Mouse (Mus musculus): Measurements from ENCODE around the gene Acot2.
A peak's percentile ranks its signal among the peaks of the same experiment; 100 is the strongest.
"Not testable (repeated sequence)": the region's sequence is repeated elsewhere in the genome, so short reads cannot be mapped to it uniquely, and the experiment has no call there.

Acot2 gene

DNA sequence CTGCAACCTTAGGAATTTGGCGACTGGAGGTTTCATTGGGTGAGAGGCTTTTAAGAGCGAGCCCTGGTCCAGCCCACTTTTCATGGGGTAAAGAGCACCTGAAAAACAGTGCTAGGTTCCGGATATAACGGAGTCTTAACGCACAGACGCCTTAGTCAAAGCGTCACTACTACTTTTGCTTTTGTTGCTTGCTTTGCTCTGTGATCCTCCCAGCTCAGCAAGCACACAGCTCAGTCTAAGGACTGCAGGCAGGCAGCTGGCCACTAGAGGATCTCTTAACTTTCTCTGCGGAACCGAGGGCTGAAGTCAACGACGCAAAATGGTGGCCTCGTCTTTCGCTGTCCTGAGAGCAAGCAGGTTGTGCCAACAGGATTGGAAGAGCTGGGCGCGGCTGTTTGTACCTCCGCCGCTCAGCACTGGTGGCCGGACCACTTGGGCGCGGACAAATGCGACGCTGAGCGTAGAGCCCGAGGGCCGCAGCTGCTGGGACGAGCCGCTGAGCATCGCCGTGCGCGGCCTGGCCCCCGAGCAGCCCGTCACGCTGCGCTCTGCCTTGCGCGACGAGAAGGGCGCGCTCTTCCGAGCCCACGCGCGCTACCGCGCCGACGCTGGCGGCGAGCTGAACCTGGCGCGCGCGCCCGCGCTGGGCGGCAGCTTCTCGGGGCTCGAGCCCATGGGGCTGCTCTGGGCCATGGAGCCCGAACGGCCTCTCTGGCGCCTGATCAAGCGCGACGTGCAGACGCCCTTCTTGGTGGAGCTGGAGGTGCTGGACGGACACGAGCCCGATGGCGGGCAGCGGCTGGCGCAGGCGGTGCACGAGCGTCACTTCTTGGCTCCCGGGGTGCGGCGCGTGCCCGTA lies at the start of gene Acot2:
Acot2 (plus strand) TSS at position 279 of the 859 bp plus-strand sequence.
- peak; percentile 92 for DNase-seq (ENCODE audit: low spot score)

DNA sequence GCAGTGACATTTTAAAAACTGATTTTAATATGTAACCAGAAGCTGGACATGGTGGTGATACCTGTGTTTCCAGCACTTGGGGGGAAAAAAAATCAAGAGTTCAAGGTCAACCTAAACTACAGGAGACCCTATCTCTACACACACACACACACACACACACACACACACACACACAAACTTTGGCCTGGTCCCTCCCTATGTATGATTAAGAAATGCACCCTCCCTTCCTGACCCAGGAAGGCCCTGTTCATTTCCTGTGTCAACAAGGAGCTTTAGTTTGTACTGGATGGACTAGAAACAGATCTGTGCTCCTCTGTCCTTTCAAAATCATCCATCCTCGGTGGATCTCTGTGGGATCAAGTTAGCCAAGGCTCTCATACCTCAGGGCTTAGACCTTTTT lies 49.1 kb upstream of the Acot2 start:
- DNase-seq (ENCODE audit: low spot score): not testable (repeated sequence)

DNA sequence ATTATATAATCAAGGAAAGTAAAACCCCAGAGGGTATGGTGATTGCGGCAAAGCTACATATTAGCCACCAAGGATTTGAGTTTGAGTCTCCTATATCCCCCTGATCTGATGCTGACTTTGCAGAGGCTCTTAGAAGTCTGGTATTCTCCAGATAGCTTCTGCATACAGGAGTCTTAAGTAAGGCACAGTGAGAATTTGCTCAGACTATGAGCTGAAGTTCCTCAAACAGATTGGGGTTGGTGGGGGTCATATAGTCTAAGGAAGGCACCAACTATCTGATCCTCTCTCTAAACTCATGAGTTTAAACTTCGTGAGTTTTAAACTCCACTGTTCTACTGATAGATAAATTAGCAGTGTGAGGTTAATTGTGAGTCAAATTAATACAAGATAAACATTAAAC lies 48.3 kb upstream of the Acot2 start:
- DNase-seq (ENCODE audit: low spot score): no peak

DNA sequence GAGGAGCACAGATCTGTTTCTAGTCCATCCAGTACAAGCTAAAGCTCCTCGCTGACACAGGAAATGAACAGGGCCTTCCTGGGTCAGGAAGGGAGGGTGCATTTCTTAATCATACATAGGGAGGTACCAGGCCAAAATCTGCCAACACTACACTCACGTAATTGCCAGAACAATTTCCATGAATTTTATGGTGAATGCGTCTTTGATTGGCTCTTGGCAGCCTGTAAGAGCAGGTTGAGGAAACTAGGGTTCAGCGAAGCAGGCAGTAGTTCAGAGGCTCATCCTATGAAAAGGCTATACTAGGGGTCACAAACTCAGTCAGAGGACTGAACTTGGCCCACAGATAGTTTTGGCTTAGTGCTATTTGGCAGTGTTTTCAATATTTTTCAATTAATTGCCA lies 47.6 kb upstream of the Acot2 start:
- no peak for DNase-seq (ENCODE audit: low spot score)

DNA sequence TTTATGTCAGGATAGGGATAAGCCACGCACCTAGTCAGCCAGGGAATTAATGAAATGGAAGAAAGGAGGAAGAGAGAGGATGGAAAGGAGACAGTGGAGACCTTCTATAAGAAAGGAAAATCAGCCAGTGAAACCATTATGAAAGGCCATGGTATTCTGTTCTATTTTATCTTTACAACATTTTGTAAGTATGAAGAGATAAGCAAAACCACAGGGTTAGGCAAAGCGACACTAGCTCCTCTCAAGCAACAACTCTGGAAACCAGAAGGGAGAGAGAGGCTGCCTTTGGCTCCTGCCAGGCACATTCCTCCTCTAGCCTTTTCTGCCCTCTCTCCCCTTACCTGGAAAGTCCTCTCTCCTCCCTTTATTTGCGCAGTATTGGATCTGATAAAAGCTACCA lies 45.7 kb upstream of the Acot2 start:
- no peak for DNase-seq (ENCODE audit: low spot score)

DNA sequence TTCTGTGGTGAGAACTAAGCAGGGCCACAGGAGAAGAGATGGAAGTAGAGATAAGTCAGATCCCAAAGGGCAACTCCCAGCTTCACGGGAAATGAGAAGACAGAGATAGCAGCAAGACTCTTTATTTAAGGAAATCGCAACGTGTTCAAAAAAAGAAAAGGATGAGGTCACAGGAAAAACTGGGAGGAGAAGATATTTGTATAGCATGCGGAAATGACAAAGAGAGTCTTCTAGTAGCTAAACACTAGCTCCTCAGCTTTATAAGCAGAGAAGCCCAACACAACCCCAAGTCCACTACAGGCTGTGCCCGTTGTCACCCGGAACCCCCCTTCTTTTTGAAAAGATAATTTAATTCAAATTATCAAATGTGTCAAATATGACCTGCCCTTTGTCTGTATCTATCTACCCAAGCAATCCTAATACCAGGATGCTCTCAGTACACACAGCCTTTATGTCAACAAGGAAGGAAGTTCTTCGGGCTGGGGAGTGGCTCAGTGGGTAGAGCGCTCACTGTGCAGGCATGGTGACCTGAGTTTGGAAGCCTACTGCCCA lies 40.3 kb upstream of the Acot2 start:
- DNase-seq (ENCODE audit: low spot score): no peak

DNA sequence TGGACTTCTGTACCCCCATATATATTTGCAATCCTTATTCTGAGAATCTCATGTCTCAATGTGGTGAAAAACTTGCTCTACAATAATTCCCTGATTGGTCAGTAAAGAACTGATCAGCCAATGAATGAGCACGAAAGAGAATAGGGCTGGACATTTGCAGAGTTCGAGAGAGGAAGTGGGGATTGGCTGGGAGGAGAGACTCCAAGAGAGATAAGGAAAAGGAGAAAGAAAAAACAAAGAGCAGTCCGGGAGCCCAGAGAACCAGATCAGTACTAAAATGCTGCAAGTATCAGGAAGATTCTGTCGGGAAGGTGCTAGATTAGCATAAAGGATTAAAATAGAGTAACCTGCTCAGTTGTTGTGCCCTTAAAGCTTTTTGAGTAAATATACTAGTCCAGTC lies 38.6 kb upstream of the Acot2 start:
- no peak for DNase-seq (ENCODE audit: low spot score)

DNA sequence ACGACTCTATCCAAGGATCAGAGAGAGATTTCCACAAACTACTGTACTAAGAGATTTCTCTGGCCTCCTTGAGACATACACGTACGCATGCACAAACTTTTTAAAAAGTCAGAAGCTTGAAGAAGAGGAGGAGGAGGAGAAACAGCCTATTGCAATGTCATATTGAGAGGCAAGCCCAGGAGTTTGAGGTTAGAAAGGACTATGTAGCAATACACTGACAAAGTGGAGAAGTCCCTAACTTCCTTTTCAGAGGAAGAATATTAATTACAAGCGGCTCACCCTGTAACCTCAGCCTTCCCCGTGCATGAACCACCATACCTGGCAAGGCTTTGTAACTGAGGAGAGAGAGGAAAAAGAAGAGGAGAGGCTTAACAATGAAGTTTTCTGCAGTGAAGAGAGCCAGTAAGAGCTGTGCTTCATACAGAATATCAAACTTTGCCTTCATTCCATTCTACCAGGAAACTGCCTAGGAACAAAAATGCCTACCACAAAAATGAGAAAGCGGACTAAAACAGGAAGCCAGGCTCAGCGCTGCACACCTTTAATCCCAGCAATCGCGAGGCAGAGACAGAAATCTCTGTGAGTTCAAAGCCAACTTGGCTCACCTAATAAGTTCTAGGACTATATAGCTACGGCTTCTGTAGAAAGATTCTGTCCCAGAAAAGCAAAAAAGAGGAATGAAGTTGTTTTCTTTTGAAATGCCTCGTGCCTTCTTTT lies 37.7 kb upstream of the Acot2 start:
- DNase-seq (ENCODE audit: low spot score): no peak

DNA sequence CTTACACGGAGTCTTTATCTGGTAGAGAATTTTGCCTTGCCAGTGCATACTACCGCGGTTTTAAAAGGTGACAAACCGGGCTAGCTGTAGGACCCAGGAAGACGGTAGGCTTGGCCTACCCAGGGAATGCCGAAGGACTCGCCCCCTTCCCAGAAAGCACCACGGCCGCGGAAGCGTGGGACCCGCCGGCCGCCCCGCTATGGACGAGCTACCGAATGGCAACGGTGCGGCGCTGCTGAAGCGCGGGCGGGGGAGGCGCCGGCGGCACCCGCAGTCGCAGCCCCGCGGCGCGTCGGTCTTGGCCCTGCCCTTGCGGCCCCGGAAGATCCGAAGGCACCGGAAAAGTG lies 37.2 kb upstream of the Acot2 start, which contains the start of gene Riox1:
Riox1 (plus strand) TSS at position 116 of the 347 bp plus-strand sequence.
- DNase-seq (ENCODE audit: low spot score): peak; percentile 83

DNA sequence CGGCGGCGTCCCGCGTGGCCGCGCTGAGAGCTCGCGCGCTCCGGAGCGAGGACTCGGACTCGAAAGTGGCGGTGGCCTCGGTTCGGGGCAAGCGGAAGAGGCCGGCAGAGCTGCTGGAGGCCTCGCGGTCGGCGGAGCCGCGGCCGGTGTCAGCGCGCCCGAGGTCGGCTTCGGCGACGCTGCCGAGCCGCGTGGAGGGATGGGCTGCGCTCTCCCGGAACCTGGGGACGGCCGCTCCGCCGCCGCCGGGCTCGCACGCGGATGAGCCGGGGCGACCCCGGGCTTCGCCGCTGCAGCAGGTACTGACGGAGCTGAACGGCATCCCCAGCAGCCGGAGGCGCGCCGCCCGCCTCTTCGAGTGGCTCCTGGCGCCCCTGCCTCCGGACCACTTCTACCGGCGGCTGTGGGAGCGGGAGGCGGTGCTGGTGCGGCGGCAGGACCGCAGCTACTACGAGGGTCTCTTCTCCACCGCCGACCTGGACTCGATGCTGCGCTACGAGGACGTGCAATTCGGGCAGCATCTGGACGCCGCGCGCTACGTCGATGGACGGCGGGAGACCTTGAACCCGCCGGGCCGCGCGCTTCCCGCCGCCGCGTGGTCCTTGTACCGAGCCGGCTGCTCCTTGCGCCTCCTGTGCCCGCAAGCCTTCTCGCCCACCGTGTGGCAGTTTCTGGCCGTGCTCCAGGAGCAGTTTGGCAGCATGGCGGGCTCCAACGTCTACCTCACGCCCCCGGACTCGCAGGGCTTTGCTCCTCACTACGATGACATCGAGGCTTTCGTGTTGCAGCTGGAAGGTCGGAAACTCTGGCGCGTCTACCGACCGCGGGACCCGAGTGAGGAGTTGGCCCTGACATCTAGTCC lies 36.6 kb upstream of the Acot2 start:
- peak; percentile 38 for DNase-seq (ENCODE audit: low spot score)

DNA sequence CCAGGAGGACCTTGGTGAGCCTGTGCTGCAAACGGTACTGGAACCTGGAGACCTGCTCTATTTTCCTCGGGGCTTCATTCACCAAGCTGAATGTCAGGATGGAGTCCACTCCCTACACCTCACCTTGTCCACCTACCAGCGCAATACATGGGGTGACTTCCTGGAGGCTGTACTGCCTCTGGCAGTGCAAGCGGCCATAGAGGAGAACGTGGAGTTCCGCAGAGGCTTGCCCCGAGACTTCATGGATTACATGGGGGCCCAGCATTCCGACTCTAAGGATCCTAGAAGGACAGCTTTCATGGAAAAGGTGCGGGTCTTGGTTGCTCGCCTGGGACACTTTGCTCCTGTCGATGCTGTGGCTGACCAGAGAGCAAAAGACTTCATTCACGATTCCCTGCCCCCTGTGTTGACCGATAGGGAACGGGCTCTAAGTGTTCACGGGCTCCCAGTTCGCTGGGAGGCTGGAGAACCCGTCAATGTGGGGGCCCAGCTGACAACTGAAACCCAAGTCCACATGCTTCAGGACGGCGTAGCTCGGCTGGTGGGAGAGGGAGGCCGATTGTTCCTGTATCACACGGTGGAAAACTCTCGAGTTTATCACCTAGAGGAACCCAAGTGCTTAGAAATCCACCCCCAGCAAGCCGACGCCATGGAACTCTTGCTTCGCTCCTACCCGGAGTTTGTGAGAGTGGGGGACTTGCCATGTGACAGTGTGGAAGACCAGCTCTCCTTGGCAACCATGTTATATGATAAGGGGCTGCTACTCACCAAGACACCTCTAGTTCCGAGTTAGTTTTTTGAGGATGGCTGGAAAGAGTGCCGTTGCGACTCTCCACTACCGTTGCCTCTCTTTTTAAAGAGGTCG lies 35.7 kb upstream of the Acot2 start:
- no peak for DNase-seq (ENCODE audit: low spot score)

DNA sequence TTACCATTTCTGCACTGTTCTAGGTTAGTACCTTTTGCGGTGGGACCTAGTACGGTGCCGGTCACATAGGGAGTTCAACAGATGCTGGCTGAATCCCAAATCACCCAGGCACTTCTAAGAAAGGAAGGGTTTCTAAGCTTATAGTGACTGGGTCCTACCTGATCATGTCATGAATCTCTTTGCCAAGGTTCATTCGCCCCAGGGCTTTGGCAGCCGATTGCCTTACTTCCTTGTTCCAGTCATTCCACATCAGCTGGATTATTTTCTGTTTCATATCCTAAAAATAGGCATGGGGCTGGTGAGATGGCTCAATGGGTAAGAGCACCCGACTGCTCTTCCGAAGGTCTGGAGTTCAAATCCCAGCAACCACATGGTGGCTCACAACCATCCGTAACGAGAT lies 29.4 kb upstream of the Acot2 start:
- no peak for DNase-seq (ENCODE audit: low spot score)

DNA sequence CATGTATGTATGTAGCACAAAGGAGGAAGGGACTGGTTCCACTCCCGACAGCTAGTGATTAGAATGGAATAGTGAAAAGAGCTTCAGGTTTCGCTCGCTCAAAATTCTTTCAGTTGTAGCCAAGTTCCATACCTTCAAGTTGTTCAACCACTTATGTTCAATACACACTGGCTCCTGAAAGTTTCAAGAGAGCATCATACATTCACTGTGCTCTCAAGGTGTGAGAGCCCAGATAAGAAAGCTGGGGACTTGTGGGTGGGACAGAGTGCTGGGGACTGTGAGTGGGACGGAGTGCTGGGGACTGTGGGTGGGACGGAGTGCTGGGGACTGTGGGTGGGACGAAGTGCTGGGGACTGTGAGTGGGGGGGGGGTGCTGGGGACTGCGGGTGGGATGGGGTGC lies 22.4 kb upstream of the Acot2 start:
- DNase-seq (ENCODE audit: low spot score): no peak

DNA sequence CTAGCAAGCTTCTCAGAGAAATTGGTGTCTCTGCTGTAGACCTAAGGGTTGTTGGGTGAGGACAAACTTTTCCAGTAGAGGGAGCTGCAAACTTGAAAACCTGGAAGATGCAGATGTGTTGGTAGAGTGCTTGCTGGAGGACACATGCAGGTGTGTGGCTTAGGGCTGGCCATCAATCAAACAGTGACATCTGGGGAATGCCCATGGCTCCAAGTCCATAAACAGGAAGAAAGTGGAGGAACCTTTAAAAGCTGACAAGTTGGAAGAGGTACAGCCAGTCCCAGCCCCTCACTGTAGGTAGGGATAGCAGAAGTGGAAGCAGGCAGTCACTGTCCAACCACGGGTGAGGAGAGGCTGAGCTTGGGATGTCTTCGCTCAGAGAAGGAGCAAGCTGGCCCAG lies 15.5 kb upstream of the Acot2 start:
- peak; percentile 55 for DNase-seq (ENCODE audit: low spot score)

DNA sequence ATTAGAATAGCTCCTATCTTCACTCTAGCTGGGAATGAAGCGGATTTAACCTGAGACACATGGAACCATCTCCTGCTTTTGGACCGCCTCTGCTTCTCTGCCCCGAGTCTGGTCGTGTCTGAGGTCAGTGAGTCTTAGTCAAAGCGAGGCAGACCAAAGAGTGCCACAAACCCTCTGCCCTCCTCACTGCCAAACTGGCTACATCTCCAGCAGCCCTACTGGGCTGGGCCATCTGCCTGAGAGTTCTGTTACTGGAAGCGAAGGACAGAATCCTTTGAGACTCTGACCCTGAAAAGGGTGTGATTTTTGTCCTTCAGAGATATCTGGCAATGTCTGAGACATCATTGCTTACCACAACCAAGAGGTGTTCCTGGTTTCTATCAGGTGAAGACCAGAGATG lies 8.8 kb upstream of the Acot2 start:
- no peak for DNase-seq (ENCODE audit: low spot score)

DNA sequence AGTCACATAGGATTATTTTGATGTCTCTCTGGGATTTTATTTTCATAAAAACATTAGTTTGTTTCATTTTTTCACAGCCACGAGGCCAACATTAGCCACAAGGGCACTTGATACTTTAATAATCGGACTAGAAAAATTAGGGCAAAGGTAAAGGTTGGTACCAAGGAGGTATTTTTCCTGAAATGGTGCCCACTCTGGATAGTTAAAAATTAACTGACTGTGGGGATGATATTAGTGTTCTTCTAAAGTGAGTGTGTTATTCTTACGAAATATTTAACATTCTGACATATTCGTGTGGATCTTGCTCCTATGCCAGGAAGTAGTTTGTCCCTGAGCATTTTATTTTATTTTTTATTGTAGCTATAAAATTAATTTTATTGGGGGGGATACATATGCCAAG lies 6.0 kb upstream of the Acot2 start:
- no peak for DNase-seq (ENCODE audit: low spot score)

DNA sequence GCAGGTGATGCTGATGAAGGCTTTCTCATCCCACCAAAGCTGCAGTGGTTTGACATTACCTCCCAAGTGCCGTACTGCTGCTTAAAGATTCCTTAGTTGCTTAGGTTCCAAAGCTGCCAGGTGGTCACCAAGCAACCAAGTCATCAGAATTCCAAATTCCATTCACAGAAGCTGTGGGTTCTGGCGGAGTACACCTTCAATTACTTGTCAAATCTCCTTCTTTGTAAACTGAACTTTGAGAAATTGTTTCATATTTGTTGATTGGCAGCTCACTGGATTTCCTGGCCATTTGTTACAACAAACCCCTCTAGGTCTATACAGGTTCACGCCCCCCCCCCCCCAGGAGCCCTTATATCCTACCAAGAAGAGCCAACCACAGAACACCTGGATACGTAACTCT lies 2.9 kb upstream of the Acot2 start, which contains the start of gene Heatr4:
Heatr4 (minus strand) TSS at position 101 of the 400 bp plus-strand sequence.
- DNase-seq (ENCODE audit: low spot score): no peak

DNA sequence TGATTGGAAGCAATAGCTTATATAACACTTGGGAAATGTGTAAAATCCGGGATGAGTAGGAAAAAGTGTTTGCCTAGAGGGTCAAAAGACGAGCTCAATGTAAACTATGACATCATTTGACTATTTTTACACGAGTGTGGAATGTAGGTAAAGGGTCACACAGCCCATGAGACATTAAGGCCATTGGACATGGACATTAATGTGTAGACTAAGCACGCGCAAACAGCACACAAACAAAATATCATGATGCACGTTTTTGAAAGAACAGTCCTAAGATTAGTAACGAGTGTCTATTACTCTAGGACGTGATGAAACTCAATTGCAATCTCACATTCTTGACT lies 449 bp upstream of the Acot2 start:
- DNase-seq (ENCODE audit: low spot score): no peak

DNA sequence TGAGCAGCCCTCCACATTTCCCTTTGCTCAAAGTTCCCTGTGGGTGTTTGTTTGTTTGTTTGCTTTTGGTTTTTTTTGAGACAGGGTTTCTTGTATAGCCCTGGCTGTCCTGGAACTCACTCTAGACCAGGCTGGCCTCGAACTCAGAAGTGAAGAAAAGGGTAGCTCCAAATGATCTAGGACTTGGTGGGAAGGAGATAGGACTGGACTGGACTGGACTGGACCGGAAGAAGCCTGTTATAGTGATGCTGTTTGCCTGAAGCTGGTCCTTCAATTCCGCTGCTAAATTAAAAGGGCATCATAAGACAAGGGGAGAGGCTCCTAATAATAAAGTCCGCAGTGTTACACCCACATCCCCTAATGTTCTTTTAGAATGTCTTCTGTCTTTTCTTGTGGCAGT lies 822 bp downstream of the Acot2 start:
- DNase-seq (ENCODE audit: low spot score): no peak

DNA sequence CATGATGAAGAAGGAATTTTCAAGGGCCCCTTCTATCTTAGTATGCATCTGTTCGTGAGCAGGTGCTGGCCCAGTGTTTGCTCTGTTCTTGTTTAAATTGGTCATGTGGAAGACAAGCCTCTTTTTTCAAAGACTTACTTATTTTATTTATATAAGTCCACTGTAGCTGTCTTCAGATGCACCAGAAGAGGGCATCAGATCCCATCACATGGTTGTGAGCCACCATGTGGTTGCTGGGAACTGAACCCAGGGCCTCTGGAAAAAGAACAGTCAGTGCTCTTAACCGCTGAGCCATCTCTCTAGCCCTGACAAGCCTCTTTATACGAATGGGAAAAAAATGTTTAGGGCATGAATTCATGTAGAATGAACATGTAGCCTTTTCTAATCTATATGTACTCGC lies 1.7 kb downstream of the Acot2 start:
- no peak for DNase-seq (ENCODE audit: low spot score)

DNA sequence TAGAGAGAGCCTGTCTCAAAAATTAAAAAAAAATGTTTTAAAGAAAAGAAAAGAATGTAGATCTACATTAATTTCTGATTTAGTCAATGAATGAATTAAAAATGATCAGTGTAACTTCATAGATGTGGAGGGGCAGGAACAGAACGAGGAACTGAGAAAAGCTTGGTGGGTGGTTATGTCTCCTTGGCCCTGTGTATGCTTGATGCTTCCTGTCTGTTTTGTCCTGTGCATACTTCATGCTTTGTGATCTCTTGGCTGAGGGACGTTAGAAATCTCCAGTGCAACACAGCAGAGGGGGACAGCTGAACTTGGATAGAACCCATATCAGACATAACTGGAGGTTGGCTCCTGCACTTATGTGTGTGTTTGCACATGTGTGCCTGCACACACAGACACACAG lies 9.6 kb downstream of the Acot2 start:
- no peak for DNase-seq (ENCODE audit: low spot score)
